Mouse (Mus musculus): ENCODE data around the gene Sec14l1.

- TF ChIP-seq CTCF (conservative IDR thresholded peaks at IDR 0.05; ENCODE audit: low read length): no peak
- no peak for TF ChIP-seq NANOG (IDR thresholded peaks at IDR 0.05; ENCODE audit: borderline replicate concordance, low read length)
- TF ChIP-seq POU5F1 (IDR thresholded peaks at IDR 0.05; ENCODE audit: borderline replicate concordance, low read length): no peak
These were observed 34.1 kb downstream of the Sec14l1 start for GRCm38 (mm10) chr11:117148893-117149685.
